Mouse (Mus musculus): ENCODE results near the gene Stard3. TPM values are rescaled to one million over a fixed set of nuclear protein-coding genes. Genes with fewer than 3 reads are reported as not detected.

Stard3 gene
- polyA plus RNA-seq, 1 experiment = 271 TPM

- Histone ChIP-seq H3K4me1 (replicated peaks; ENCODE audit: control insufficient read depth, insufficient read depth, low read length) (peaks cover 8% of the 10 kb centered on the region; the same call in 1 of the 2 replicates), H3K36me3 (ENCODE audit: control insufficient read depth, insufficient read depth, low read length) (peaks cover under 1% of the 10 kb centered on the region; the same call in 1 of the 2 replicates), H3K27ac (ENCODE audit: control insufficient read depth, insufficient read depth, low read length) (no peak within 1 kb of the TSS), H3K27me3 (ENCODE audit: control insufficient read depth, insufficient read depth, low read length) (no peaks in the 10 kb centered on the region), H3K4me3 (ENCODE audit: control insufficient read depth, insufficient read depth, low read length) (no peak within 1 kb of the TSS)
- TF ChIP-seq CTCF (IDR thresholded peaks at IDR 0.05; ENCODE audit: borderline replicate concordance, control insufficient read depth, extremely low read depth, insufficient read depth, low read length, poor library complexity) (no peak), POLR2A (IDR thresholded peaks at IDR 0.05; ENCODE audit: control insufficient read depth, extremely low read depth, insufficient read depth, low read length, poor library complexity) (no peak)
- 71% methylated on average over 25 of the region's 25 CpGs for WGBS
- no peak for DNase-seq
Observed at GRCm38 (mm10) chr11:98385638-98386585, 27.7 kb downstream of the Stard3 start, which contains the start of gene Pnmt. TSS of gene Pnmt (plus strand) at chr11:98386450.

- Histone ChIP-seq H3K4me1 (replicated peaks; ENCODE audit: control insufficient read depth, insufficient read depth, low read length) (peaks cover 9% of the 10 kb centered on the region; the same call in 1 of the 2 replicates), H3K4me3 (ENCODE audit: control insufficient read depth, insufficient read depth, low read length) (no peak overlapping the region), H3K27ac (ENCODE audit: control insufficient read depth, insufficient read depth, low read length) (no peak overlapping the region), H3K27me3 (ENCODE audit: control insufficient read depth, insufficient read depth, low read length) (no peaks in the 10 kb centered on the region), H3K36me3 (ENCODE audit: control insufficient read depth, insufficient read depth, low read length) (no peaks in the 10 kb centered on the region)
- no peak for DNase-seq
- 30% methylated on average over 24 of the region's 24 CpGs for WGBS
- TF ChIP-seq POLR2A (IDR thresholded peaks at IDR 0.05; ENCODE audit: control insufficient read depth, extremely low read depth, insufficient read depth, low read length, poor library complexity) (no peak), CTCF (IDR thresholded peaks at IDR 0.05; ENCODE audit: borderline replicate concordance, control insufficient read depth, extremely low read depth, insufficient read depth, low read length, poor library complexity) (no peak)
Observed at GRCm38 (mm10) chr11:98386596-98386995, 28.4 kb downstream of the Stard3 start.

GRCm38 (mm10) chr11:98387056-98387577 lies 28.9 kb downstream of the Stard3 start:
- DNase-seq = no peak
- 80% methylated on average over 14 of the region's 14 CpGs for WGBS
- Histone ChIP-seq H3K4me1 (replicated peaks; ENCODE audit: control insufficient read depth, insufficient read depth, low read length) (peaks cover 15% of the 10 kb centered on the region), H3K4me3 (ENCODE audit: control insufficient read depth, insufficient read depth, low read length) (no peak overlapping the region), H3K27ac (ENCODE audit: control insufficient read depth, insufficient read depth, low read length) (no peak overlapping the region), H3K36me3 (ENCODE audit: control insufficient read depth, insufficient read depth, low read length) (no peaks in the 10 kb centered on the region), H3K27me3 (ENCODE audit: control insufficient read depth, insufficient read depth, low read length) (no peaks in the 10 kb centered on the region)
- TF ChIP-seq CTCF (IDR thresholded peaks at IDR 0.05; ENCODE audit: borderline replicate concordance, control insufficient read depth, extremely low read depth, insufficient read depth, low read length, poor library complexity) (no peak), POLR2A (IDR thresholded peaks at IDR 0.05; ENCODE audit: control insufficient read depth, extremely low read depth, insufficient read depth, low read length, poor library complexity) (no peak)

- WGBS = 92% methylated on average over 10 of the region's 10 CpGs
- Histone ChIP-seq H3K4me3 (ENCODE audit: control insufficient read depth, insufficient read depth, low read length) (no peak overlapping the region), H3K4me1 (replicated peaks; ENCODE audit: control insufficient read depth, insufficient read depth, low read length) (peaks cover 26% of the 10 kb centered on the region), H3K36me3 (ENCODE audit: control insufficient read depth, insufficient read depth, low read length) (no peaks in the 10 kb centered on the region), H3K27ac (ENCODE audit: control insufficient read depth, insufficient read depth, low read length) (no peak overlapping the region), H3K27me3 (ENCODE audit: control insufficient read depth, insufficient read depth, low read length) (no peaks in the 10 kb centered on the region)
- TF ChIP-seq CTCF (IDR thresholded peaks at IDR 0.05; ENCODE audit: borderline replicate concordance, control insufficient read depth, extremely low read depth, insufficient read depth, low read length, poor library complexity) (no peak), POLR2A (IDR thresholded peaks at IDR 0.05; ENCODE audit: control insufficient read depth, extremely low read depth, insufficient read depth, low read length, poor library complexity) (no peak)
- DNase-seq = no peak
Observed at GRCm38 (mm10) chr11:98388282-98388681, 30.1 kb downstream of the Stard3 start.

GRCm38 (mm10) chr11:98389221-98389780 lies 31.1 kb downstream of the Stard3 start:
- TF ChIP-seq POLR2A (IDR thresholded peaks at IDR 0.05; ENCODE audit: control insufficient read depth, extremely low read depth, insufficient read depth, low read length, poor library complexity) (no peak), CTCF (IDR thresholded peaks at IDR 0.05; ENCODE audit: borderline replicate concordance, control insufficient read depth, extremely low read depth, insufficient read depth, low read length, poor library complexity) (peak; percentile 82)
- Histone ChIP-seq H3K4me3 (ENCODE audit: control insufficient read depth, insufficient read depth, low read length) (no peak overlapping the region), H3K27ac (ENCODE audit: control insufficient read depth, insufficient read depth, low read length) (no peak overlapping the region), H3K36me3 (ENCODE audit: control insufficient read depth, insufficient read depth, low read length) (no peaks in the 10 kb centered on the region), H3K27me3 (ENCODE audit: control insufficient read depth, insufficient read depth, low read length) (no peaks in the 10 kb centered on the region), H3K4me1 (replicated peaks; ENCODE audit: control insufficient read depth, insufficient read depth, low read length) (peaks cover 37% of the 10 kb centered on the region)
- 27% methylated on average over 9 of the region's 9 CpGs for WGBS
- DNase-seq = peak; percentile 73

GRCm38 (mm10) chr11:98390141-98390540 lies 32.0 kb downstream of the Stard3 start:
- Histone ChIP-seq H3K36me3 (ENCODE audit: control insufficient read depth, insufficient read depth, low read length) (no peaks in the 10 kb centered on the region), H3K27me3 (ENCODE audit: control insufficient read depth, insufficient read depth, low read length) (no peaks in the 10 kb centered on the region)

More at GRCm38 (mm10) chr11:98390141-98390540, 32.0 kb downstream of the Stard3 start:
- WGBS = 93% methylated on average over 12 of the region's 12 CpGs
- no peak for TF ChIP-seq POLR2A (IDR thresholded peaks at IDR 0.05; ENCODE audit: control insufficient read depth, extremely low read depth, insufficient read depth, low read length, poor library complexity)
- TF ChIP-seq CTCF (IDR thresholded peaks at IDR 0.05; ENCODE audit: borderline replicate concordance, control insufficient read depth, extremely low read depth, insufficient read depth, low read length, poor library complexity) = no peak
- no peak overlapping the region for H3K4me3 ChIP-seq (ENCODE audit: control insufficient read depth, insufficient read depth, low read length)
- peaks cover 42% of the 10 kb centered on the region for H3K4me1 ChIP-seq (replicated peaks; ENCODE audit: control insufficient read depth, insufficient read depth, low read length)
- no peak for DNase-seq
- H3K27ac ChIP-seq (ENCODE audit: control insufficient read depth, insufficient read depth, low read length) = no peak overlapping the region

Measured in thymus, adult 2 months (tissue).